Mouse (Mus musculus): Measurements from ENCODE around the gene Gm43064.

- no peak for TF ChIP-seq CTCF (IDR thresholded peaks at IDR 0.05; ENCODE audit: borderline replicate concordance, insufficient read depth, low read length)
- no peak for TF ChIP-seq POLR2A (IDR thresholded peaks at IDR 0.05; ENCODE audit: low read depth, low read length)
Measured at GRCm38 (mm10) chr3:103801631-103802531, 7.5 kb upstream of the Gm43064 start.
